Mouse (Mus musculus) left cerebral cortex, postnatal 10 days (tissue): ENCODE measurements around the gene Rbm4. TPM values are rescaled to one million over a fixed set of nuclear protein-coding genes. Genes with fewer than 3 reads are reported as not detected.
"Not testable (repeated sequence)": the region's sequence is repeated elsewhere in the genome, so short reads cannot be mapped to it uniquely, and the experiment has no call there.

Experiments used
- DNase-seq, 2 experiments: peaks; one replicate each; pipeline ENCODE4 v3.0.0; 2021 to 2022; ENCODE audit warnings: low spot score in 2 of 2, mixed read lengths in 1 of 2; ENCODE audit errors: extremely low spot score in 1 of 2
- intact Hi-C: fragments of 180-260 bp; cut with DNase I; formaldehyde crosslinking; loops from one replicate; pipeline ENCODE4 v1.15.1; 2025
- total RNA-seq, 2 experiments: library from RNA; stranded (reverse); gene quantifications; 2 replicates each; pipeline ENCODE4 v1.2.3; 2021

The Rbm4 gene
- total RNA-seq, 2 experiments from 2014 or later, result 68.0 to 68.9 TPM

DNA sequence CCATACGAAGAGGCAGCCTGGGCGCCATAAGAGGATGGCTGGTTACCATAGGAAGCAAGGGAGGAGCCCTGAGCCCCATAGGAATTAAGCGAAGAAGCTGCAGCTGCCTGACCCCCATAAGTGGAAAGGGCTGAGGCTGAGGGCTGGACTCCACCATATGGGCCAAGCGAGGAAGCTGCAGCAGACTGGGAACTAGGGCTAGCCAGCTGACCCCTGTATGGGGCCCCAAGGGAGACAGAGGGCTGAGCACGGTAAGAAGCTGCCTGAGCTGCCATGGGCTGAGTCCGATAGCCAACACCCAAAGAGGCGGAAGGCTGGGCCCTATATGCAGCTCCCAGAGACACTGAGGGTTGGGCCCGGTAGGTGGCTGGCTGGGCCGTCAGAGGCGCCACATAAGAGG is 9.6 kb upstream of the Rbm4 start:
- DNase-seq, result peak in 1 of 2 experiments; percentile 24
- intact Hi-C loops, result no loop called here

DNA sequence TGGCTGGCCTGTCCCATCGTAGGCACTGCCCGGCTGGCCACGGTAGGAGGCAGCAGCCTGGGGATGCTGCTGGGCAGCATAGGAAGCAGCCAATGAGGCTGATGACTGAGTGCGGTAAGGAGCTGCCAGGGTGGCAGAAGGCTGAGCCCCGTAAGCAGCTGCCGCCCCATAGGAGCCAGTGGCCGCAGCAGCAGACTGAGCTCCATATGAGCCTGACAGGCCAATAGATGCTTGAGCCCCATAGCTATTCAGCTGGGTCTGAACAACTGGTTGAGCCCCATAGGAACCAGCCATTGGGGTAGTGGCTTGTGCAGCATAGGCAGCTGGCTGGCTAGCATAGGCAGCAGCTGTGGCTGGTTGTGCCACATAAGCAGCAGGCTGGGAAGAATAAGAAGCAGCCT is 9.0 kb upstream of the Rbm4 start:
- intact Hi-C loops, result no loop called here
- no peak for DNase-seq

DNA sequence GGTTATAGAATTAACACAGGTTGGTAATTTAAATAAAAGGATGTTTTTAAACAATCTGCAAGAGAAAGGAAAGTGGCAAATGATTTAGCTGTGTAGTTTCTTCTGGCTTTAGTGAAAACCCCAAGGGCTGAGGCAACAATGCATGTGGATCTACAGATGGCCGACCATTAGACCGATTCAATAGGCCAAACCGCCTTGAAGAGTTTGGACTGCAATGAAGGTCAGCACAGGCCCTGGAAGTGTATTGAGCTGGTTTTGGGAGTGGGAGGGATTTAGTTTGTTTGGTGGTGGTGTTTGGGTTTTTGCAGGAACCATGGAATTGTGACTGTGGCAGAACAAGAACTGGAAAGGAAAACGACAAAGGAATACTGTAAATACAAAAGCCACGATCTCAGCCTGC is 5.4 kb upstream of the Rbm4 start:
- DNase-seq, result no peak
- intact Hi-C loops, result no loop called here

DNA sequence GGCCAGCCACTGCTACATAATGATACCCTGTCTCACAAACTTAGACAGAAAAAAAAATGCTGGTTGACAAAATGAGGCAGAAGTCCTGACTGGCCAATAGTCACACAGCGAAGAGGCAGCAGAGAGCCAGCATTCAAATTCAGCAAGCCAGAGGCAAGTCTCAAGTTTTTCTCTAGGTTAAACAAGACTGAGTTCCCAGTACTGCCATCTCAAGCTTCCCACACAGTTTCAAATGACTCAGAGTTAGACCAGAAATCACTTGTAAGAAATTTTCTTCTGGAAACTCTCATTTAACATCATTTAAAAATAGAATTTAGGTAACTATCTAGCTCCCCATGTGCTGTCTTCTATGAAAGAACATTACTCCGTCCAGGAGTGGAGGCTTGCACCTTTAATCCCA is 4.1 kb upstream of the Rbm4 start:
- intact Hi-C loops, result no loop called here
- DNase-seq, result no peak

DNA sequence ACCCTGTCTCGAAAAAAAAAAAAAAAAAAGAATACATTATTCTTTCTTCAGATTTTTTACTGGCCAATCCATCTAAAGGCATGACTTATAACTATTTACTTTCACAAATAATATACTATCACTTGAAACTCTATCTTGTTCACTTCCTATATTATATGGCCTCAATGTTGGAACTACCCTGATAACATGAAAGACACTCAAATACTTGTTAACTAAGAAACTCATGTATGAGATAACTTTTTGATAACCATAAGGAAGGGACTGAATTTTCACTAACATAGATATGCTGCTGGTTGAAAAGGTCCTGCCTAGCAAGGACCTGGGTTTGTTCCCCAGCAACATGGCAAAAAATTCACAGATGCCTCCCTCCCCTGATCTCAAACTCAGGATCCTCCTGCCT is 2.2 kb upstream of the Rbm4 start:
- DNase-seq, result no peak
- intact Hi-C loops, result no loop called here

DNA sequence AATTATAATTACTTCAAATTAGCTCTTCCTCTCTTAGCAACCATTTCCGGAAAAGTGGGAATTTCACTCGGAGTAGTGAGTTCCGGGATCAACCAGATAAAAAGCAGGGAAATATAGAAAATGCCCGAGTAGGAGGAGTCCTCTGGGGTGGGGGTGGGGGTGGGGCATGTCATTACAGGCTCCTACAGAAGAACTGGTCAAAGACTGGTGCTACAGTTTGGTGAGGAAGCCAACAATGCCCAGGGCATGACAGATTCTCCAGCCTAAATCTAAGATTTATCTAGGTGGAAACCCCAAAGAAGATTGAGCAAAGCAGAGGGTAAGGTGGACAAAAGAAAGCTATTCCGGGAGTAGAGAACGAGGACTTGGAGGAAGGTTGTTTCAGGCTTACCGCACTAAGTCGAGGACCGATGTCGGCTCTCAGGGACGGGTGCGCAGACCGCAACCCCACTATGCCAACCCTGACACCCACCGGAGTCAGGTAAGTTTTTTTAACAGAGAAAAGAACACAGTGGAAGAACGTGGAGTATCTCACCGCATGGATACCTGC is 345 bp downstream of the Rbm4 start:
- intact Hi-C loops, result no loop called here
- DNase-seq, result no peak

DNA sequence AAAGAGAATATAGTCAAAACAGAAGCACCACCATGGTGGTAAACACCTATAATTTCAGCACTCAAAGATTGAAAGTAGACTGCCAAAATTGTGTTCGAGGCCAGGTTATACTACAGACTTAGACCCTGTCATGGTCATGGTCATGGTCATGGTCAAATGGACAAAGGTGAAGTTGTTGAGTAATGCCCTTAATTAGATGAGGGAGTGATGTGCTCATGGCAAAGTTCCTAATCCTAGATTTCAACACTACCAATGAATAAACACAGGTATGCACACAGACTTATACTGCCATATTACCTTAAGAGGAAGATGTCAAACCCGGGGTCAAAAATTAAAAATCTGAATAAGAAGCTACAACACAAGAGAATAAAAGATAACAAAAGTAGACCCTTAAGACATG is 7.4 kb downstream of the Rbm4 start:
- DNase-seq, result no peak
- intact Hi-C loops, result no loop called here

DNA sequence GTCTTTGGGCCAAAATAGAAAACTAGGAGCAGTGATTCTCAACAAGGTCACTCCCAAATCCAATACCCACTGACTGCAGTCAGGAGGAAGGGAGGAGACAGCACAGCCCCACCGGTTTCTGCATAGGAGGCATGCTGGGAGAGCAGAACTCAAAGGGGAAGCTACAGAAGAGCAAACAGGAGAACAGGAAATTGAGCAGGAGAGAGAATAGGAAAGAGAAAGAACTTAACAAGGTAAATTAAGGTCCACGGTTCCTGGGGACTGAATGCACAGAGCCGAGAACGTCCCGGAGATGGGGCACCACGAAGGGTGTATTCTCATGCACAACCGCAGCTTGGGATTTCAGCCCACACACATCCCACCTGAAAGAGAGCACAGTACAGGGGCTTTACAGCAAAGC is 8.5 kb downstream of the Rbm4 start:
- no peak for DNase-seq
- intact Hi-C loops, result no loop called here

DNA sequence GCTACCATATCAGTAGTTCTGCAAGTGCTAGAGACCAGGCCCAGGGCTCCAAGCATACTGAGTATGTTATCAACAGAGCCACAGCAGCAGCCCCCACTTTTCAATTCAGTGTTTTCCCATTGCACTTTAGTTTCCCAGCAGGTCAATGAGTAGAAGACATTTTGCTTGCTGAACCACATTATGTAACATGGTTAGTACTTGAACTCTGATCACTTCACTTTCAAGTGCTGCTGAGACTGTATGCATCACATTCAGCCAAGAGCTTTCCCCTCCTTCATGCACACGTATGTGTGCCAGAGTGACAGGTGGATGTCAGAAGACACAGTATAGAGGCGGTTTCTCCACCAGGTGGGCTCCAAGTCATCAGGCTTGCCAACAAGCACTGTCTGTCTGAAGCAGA is 10.8 kb downstream of the Rbm4 start:
- intact Hi-C loops, result no loop called here

DNA sequence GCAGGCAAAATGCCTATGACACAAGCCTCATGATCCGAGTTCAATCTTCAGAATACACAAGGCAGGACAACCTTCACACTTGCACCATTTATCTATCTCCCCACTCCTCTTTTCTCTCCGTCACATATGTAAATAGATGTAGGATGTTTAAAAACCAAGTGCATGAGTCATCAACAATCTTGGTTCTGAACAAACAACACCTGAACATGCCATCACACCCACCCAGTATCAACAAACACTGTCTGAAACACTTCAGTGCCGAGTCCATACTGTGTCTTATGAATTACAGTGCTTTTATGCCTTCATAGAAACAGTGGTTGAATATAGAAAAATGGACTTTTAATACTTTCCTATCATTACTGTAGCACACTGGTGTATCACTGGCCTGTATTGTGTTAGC is 20.9 kb downstream of the Rbm4 start:
- intact Hi-C loops, result no loop called here
- no peak for DNase-seq

More for the DNA sequence above, 10.8 kb downstream of the Rbm4 start:
- DNase-seq, result no peak

DNA sequence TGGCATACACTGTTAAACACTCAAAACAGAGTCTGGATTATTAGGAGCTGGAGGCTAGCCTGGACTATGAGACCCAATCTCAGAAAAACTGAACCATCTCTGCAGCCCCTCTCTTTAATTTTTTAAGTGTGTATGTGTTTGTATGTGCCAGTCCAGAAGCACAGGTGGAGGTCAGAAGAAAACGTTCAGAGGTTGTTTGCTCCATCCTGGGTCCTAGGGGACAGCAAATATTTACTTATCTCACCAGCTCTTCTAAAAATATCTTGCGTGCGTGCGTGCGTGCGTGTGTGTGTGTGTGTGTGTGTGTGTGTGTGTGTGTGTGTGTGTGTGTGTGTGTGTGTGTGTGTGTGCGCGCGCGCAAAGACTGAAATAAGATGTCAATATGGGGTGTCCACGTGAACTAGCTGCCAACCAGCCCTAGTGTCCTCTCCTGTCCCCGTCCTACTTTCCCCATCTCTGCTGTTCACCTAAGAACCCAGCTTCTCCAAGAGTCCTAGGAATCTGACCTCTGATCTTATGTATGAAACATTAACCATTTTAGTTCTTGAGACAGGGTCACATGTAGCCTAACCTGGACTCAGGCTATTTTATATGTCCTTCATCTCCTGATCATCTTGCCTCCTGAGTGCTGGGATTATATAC is 26.1 kb downstream of the Rbm4 start:
- intact Hi-C loops, result no loop called here
- DNase-seq, result no peak

DNA sequence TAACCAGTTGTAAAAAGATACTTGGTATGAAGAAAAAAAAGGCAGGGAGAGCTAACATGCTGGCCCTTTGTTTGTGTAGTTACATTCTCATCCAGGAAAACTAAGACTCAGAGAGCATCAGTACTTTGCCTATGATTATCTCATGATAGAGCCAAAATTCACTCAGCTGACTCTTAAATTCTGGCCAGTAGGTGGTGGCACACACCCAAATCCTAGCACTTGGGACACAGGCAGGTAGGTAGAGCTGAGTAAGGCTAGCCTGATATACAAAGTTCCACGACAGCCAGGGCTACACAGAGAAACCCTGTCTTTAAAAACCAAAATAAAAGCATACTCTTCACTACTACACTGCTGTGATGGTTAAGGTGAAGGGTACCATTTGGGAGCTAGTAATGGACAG is 30.8 kb downstream of the Rbm4 start:
- intact Hi-C loops, result no loop called here
- DNase-seq, result no peak

DNA sequence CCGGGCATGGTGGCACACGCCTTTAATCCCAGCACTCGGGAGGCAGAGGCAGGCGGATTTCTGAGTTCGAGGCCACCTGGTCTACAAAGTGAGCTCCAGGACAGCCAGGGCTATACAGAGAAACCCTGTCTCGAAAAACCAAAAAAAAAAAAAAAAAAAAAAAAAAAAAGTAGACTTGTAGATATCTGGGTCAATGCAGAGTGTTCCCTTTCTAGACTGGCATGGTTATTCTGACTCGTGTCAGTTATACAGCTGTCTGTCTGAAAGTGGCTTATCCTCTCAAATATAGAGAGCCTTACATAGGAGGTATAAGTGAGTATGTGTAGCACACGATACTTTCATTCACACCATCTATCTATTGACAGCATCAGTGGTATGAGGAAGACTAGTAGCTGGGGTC is 33.2 kb downstream of the Rbm4 start:
- intact Hi-C loops, DNase-seq: not testable (repeated sequence)

DNA sequence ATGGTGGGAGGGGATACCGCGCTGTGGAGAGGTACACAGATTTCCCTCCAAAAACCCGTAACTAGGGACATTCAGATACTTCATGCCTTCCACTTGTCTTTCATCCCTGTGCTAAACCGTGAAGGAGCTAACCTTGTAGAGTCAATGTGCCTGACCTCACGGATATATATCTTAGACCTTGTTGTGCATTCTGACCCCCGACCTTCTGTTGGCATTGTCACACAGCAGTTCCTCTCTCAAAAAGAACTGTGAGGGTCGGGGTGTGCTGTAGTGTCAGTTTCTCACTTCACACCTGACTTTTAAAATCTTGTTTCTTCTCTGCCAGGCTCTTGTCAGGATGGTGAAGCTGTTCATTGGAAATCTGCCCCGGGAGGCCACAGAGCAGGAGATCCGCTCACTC is 36.8 kb downstream of the Rbm4 start:
- peak in 1 of 2 experiments; percentile 46 for DNase-seq
- intact Hi-C loops, result loop anchor here (5.0 to 10.0 kb wide), 2 partner anchors 90 to 148 kb away; partner anchors contain the start of gene Bbs1

DNA sequence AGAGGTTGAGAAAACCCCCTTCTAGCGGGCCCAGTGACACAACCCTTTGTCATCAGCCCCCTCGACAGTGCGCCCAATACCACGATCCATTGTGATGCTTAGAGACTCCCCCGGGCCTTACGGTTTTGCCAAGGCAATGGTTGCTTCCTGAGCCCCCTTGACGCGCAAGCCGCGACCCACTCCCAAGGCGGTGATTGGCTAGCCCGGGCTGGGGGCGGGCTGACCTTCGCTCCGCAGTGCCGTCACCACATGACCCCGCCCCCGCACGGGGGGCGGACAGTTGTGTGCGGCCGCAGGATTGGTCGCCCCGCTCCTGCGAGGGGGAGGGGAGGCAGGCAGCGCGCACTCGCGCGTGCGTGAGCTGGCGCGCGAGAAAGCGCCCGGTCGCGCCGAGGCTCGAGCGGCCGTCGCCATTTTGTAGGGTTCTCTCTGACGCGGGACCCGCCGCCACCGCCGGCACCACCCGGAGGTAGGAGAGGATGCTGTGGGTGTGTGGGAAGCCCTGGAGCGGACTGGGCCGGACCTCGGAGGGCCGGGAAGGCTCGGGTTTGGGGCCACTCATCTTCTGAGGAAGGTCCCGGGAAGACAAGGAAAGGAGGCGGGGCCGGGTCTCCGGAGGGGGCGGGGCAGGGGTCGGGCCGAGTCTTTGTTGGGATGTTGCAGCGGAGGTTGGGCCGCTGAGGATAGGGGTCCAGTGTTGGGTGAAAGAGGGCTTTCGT is 37.3 kb downstream of the Rbm4 start, which contains the start of gene Rbm4b:
TSS of gene Rbm4b (plus strand) at position 305 of the 719 bp plus-strand sequence.
- peak; percentile 97 to 99 for DNase-seq
- intact Hi-C loops, result loop anchor here (5.0 to 10.0 kb wide), 2 partner anchors 91 to 148 kb away; partner anchors contain the start of gene Bbs1

DNA sequence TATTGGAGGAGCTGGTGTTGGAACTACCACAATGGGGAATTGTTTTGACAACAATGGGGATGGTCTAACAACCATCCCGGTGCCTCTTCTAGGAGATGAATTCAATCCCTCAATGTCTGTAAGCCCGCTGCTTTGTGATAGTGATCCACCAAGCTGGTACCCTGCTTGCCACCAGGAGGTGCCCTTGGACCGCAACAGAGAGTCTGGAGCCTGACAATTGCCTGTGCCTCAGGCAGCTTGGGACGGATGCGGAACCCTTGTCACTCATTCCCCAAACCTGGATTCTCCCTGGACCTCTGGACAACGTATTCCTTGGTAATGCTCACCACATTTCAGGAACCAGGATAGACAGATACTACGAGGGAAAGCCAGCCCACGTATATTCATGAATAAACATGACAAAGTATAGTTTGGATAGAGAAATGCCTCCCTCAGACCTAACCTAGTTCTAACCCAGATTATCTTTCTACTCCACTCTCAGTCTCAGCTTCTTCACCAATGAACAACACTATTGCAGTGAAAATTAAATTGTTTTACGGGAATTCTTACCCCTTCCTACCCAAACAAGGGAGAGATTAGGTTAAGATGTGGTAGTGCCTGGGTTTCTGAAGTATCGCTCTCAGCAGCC is 38.0 kb downstream of the Rbm4 start:
- DNase-seq, result peak; percentile 89 to 91
- intact Hi-C loops, result loop anchor here (5.0 to 10.0 kb wide), 2 partner anchors 92 to 149 kb away; partner anchors contain the start of gene Bbs1

DNA sequence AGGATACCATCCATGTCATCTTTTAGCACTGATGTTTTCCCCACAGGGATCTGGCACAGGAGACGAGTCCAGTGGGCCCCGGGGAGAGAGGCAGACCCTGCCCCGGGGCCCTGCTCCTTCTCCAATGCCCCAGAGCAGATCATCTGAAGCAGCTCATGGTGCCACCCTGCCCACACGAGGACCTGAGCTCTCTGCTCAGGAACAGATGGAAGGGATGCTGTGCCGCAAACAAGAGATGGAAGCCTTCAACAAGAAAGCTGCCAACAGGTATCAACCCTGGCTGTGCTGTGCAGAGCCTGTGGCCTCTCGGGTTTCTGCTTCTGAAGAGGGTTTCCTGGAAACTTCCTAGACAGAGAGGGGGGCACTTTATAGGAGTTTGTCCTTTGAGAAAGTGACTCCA is 43.7 kb downstream of the Rbm4 start:
- intact Hi-C loops, result loop anchor here (10.0 kb wide), 1 partner anchor 155 kb away; the partner anchor contains the start of gene Bbs1
- DNase-seq, result no peak

DNA sequence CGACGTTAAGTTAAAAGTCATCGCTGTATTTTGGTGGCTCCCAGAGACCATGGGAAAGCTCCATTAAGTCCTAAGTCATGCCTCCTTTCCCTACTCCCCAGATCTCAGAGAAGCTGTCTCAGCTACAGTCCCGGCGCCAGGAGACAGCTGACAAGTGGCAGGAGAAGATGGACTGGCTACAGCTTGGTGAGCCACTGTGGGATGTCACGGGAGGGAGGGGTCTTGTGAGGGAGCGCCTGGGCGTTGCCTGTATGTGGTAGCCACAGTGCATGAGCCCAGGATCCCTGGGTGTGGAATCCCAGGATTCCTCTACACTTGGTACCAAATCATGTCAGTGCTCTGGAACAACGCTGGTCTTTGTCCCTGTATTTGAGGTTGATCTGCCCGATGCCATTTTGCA is 45.2 kb downstream of the Rbm4 start:
- intact Hi-C loops, result no loop called here
- no peak for DNase-seq

DNA sequence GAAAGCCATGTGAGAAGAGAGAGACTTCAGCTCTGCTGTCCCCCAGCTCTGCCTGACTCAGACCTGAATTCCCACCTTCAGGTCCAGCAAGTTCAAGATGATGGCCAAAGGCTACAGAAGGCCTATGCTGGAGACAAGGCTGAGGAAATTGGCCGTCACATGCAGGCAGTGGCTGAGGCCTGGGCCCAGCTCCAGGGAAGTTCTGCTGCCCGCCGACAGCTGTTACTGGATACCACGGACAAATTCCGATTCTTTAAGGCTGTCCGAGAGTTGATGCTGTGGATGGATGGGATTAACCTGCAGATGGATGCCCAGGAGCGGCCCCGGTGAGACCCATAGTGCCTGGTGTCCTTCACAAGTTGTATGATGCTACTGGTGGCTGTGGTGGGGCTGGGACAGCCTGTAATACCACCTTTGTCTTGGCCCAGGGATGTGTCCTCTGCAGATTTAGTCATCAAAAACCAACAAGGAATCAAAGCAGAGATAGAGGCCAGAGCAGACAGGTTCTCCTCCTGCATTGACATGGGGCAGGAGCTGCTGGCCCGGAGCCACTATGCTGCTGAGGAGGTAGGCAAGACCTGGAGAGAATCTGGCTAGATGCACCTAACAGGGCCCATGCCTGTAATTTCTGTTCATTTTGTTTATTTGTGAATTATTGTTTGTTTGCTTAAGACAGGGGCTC is 45.9 kb downstream of the Rbm4 start:
- intact Hi-C loops, result no loop called here
- DNase-seq, result no peak
